Mouse (Mus musculus) stomach, postnatal 0 days (tissue): ENCODE data around the gene Krt10.

Source experiments
- CTCF ChIP-seq: IDR thresholded peaks from 2 replicates; pipeline ENCODE4 v1.5.1; 2016; ENCODE audit warnings: antibody characterized with exemption, low read depth, mild to moderate bottlenecking, moderate library complexity
- EP300 ChIP-seq: optimal IDR thresholded peaks from 2 replicates; pipeline ENCODE3; 2016; ENCODE audit warnings: antibody characterized with exemption

DNA sequence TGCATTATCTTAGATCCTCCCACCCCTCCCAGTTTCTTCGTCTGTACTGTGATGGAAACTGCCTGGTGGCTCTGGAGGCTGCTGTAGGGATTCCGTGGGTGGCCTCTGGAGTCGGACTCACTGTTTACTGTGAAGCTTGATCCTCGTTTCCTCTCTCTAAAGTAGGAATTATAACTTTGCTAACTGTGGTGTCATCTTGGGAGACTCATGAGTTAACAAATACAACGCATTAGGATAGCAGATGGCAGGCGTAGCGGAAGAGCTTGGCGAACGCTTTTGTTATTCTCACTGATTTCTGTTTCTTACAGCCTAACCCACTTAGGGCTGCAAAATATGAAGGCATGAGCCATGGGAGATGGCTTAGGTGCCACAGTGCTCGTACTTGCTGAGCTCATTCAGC is 3.3 kb upstream of the Krt10 start:
- TF ChIP-seq CTCF (no peak), EP300 (no peak)
